Mouse (Mus musculus): ENCODE measurements around the gene Med24.
"Not testable (repeated sequence)": the region's sequence is repeated elsewhere in the genome, so short reads cannot be mapped to it uniquely, and the experiment has no call there.

Med24 gene

GRCm38 (mm10) chr11:98693201-98693600, 36.0 kb downstream of the Med24 start:
- DNase-seq (ENCODE audit: extremely low spot score), result no peak

- DNase-seq (ENCODE audit: extremely low spot score), result no peak
Observed at GRCm38 (mm10) chr11:98688009-98688408, 41.2 kb downstream of the Med24 start.

- no peak for DNase-seq (ENCODE audit: extremely low spot score)
Observed at GRCm38 (mm10) chr11:98686976-98687375, 42.3 kb downstream of the Med24 start.

- DNase-seq (ENCODE audit: extremely low spot score), result no peak
Observed at GRCm38 (mm10) chr11:98685642-98686041, 43.6 kb downstream of the Med24 start.

GRCm38 (mm10) chr11:98682811-98683210, 46.4 kb downstream of the Med24 start:
- peak; percentile 18 for DNase-seq (ENCODE audit: extremely low spot score)

GRCm38 (mm10) chr11:98681786-98682745, 47.2 kb downstream of the Med24 start, which contains the start of gene Psmd3:
TSS of gene Psmd3 (plus strand) at chr11:98682554.
- peak; percentile 98 for DNase-seq (ENCODE audit: extremely low spot score)

- DNase-seq (ENCODE audit: extremely low spot score), result no peak
Observed at GRCm38 (mm10) chr11:98681186-98681585, 48.0 kb downstream of the Med24 start.

- not testable (repeated sequence) for DNase-seq (ENCODE audit: extremely low spot score)
Observed at GRCm38 (mm10) chr11:98680595-98680994, 48.6 kb downstream of the Med24 start.

- no peak for DNase-seq (ENCODE audit: extremely low spot score)
Observed at GRCm38 (mm10) chr11:98680023-98680422, 49.2 kb downstream of the Med24 start.

- DNase-seq (ENCODE audit: extremely low spot score), result no peak
Observed at GRCm38 (mm10) chr11:98675829-98676363, 53.3 kb downstream of the Med24 start.

GRCm38 (mm10) chr11:98673136-98673535, 56.1 kb downstream of the Med24 start:
- DNase-seq (ENCODE audit: extremely low spot score), result peak; percentile 64

- DNase-seq (ENCODE audit: extremely low spot score), result no peak
Observed at GRCm38 (mm10) chr11:98672482-98672881, 56.8 kb downstream of the Med24 start.

GRCm38 (mm10) chr11:98671857-98672256, 57.4 kb downstream of the Med24 start:
- no peak for DNase-seq (ENCODE audit: extremely low spot score)

GRCm38 (mm10) chr11:98671284-98671815, 57.9 kb downstream of the Med24 start:
- no peak for DNase-seq (ENCODE audit: extremely low spot score)

- no peak for DNase-seq (ENCODE audit: extremely low spot score)
Observed at GRCm38 (mm10) chr11:98668984-98669383, 60.3 kb downstream of the Med24 start.

GRCm38 (mm10) chr11:98664091-98664490, 65.1 kb downstream of the Med24 start, which contains the start of gene Gsdma:
TSS of gene Gsdma (plus strand) at chr11:98664351.
- DNase-seq (ENCODE audit: extremely low spot score), result no peak

- DNase-seq (ENCODE audit: extremely low spot score), result peak; percentile 56
Observed at GRCm38 (mm10) chr11:98660517-98660916, 68.7 kb downstream of the Med24 start.

GRCm38 (mm10) chr11:98655076-98655475, 74.2 kb downstream of the Med24 start:
- peak; percentile 53 for DNase-seq (ENCODE audit: extremely low spot score)

Measured in embryo, embryonic 9.5 days (tissue).